31 mouse cellular contexts compared by ENCODE assay signal in the genomic region with DNA sequence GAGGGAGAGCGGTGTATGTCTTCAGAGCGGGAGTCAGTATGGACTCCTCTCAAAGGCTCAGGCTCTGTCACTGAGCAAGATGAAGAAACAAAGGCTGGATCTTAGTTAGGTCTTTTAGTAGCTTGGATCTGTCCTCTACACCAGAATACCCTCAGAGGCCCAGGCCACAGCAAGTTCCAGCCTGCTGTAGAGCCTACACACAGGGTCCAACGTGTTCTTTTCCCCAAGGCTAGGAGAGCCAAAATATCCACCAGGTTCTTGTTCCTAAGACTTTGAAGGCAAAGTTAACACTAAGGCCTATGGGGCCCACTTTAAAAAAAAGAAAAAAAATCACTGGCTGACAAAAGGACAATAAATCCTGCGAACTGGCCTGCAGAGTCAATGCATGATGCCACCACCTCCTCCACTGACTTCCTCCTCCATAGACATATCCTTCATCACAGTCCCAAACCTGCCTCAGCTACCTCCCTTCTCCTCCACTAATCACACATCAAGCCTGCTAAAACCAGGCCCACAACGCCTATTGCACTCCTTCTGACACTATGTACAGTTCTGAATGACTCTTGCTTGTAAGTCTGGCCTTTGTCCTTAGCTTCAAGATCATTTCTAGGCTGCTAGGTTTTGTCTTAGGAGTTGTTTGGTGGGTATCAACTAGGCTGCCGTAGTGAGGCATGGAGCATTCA. TPM values are rescaled to one million over a fixed set of nuclear protein-coding genes. Genes with fewer than 3 reads are reported as not detected.
DNase-seq lines count a peak whose midpoint lies in the region; ATAC-seq and TF ChIP-seq lines count a peak whose summit lies in the region.
"Had no signal": no experiment of that assay in that cellular context is flagged by ENCODE, and none has a peak within 500 bp of the region (broad histone marks: within the 10 kb centered on the region; RNA-seq: fewer than 3 reads in every experiment).

No protein-coding gene starts in this region.

- no peaks in the 10 kb centered on the region for H3K9me3 ChIP-seq in liver, embryonic 15.5 days (replicated peaks)
- no peaks in the 10 kb centered on the region for H3K9me3 ChIP-seq in liver, postnatal 0 days (ENCODE audit: low read length)
- no peaks in the 10 kb centered on the region for H3K9me3 ChIP-seq in liver, embryonic 16.5 days (replicated peaks; ENCODE audit: control insufficient read depth, low read length)
- H3K9me3 ChIP-seq: forebrain, embryonic 10.5 days; heart, embryonic 13.5 days; hindbrain, embryonic 12.5 days had no signal

- no peak overlapping the region for H3K4me2 ChIP-seq in liver, embryonic 15.5 days
- no peak overlapping the region for H3K4me2 ChIP-seq in liver, postnatal 0 days (ENCODE audit: low read depth, low read length)
- no peak overlapping the region for H3K4me2 ChIP-seq in liver, embryonic 16.5 days (ENCODE audit: low read depth, low read length)
- H3K4me2 ChIP-seq: heart, embryonic 13.5 days; hindbrain, embryonic 12.5 days had no signal

- no peak for TF ChIP-seq CTCF in liver, postnatal 0 days (IDR thresholded peaks at IDR 0.05; ENCODE audit: low read depth)
- TF ChIP-seq CTCF in embryonic fibroblast, embryonic 13.5 days (IDR thresholded peaks at IDR 0.05; ENCODE audit: borderline replicate concordance, insufficient read depth, low read length): no peak

- no peak for TF ChIP-seq EP300 in liver, postnatal 0 days (IDR thresholded peaks at IDR 0.05; ENCODE audit: low read depth)

- H3K4me1 ChIP-seq in liver, embryonic 15.5 days (replicated peaks): peaks cover 40% of the 10 kb centered on the region
- H3K4me1 ChIP-seq in liver, postnatal 0 days (ENCODE audit: insufficient read depth): peaks cover 5% of the 10 kb centered on the region; the same call in 1 of the 2 replicates
- 0 out of 2 replicates have a peak, but pooled peaks cover 4% of the 10 kb centered on the region for H3K4me1 ChIP-seq in embryonic fibroblast, embryonic 13.5 days (ENCODE audit: control insufficient read depth, insufficient read depth, low read length)
- H3K4me1 ChIP-seq in liver, embryonic 16.5 days (ENCODE audit: control insufficient read depth, low read depth, low read length): peaks cover 30% of the 10 kb centered on the region
- H3K4me1 ChIP-seq: hindbrain, embryonic 12.5 days had no signal

- no peak overlapping the region for H3K9ac ChIP-seq in liver, embryonic 15.5 days
- no peak overlapping the region for H3K9ac ChIP-seq in liver, postnatal 0 days (replicated peaks)
- H3K9ac ChIP-seq in liver, embryonic 16.5 days (ENCODE audit: low read depth, low read length): no peak overlapping the region
- H3K9ac ChIP-seq: forebrain, postnatal 0 days; heart, embryonic 13.5 days; hindbrain, embryonic 12.5 days; liver, embryonic 14.5 days had no signal

- WGBS in liver, embryonic 15.5 days (ENCODE audit: insufficient replicate concordance): 74% methylated on average over 6 of the region's 6 CpGs
- 82% methylated on average over 6 of the region's 6 CpGs for WGBS in liver, postnatal 0 days (ENCODE audit: insufficient replicate concordance)
- WGBS in liver, embryonic 16.5 days (ENCODE audit: insufficient replicate concordance): 71% methylated on average over 6 of the region's 6 CpGs

- peak overlapping the region; percentile 33 for H3K27ac ChIP-seq in liver, embryonic 15.5 days (replicated peaks)
- no peak overlapping the region; the same call in 1 of the 2 replicates for H3K27ac ChIP-seq in liver, postnatal 0 days (ENCODE audit: low read depth)
- H3K27ac ChIP-seq in embryonic fibroblast, embryonic 13.5 days (ENCODE audit: insufficient read depth, low read length): peak overlapping the region; percentile 50
- H3K27ac ChIP-seq in liver, embryonic 16.5 days (ENCODE audit: low read length): peak overlapping the region; percentile 7; the same call in 1 of the 2 replicates
- H3K27ac ChIP-seq: forebrain, embryonic 10.5 days; heart, adult 2 months; heart, embryonic 13.5 days; hindbrain, embryonic 12.5 days; kidney, postnatal 0 days; left cerebral cortex, adult 2 months; liver, embryonic 14.5 days; macrophage had no signal

- H3K4me3 ChIP-seq in liver, embryonic 15.5 days (replicated peaks): no peak overlapping the region
- H3K4me3 ChIP-seq in liver, postnatal 0 days (ENCODE audit: low read depth, low read length): no peak overlapping the region
- no peak overlapping the region for H3K4me3 ChIP-seq in embryonic fibroblast, embryonic 13.5 days (ENCODE audit: insufficient read depth, low read length)
- no peak overlapping the region for H3K4me3 ChIP-seq in liver, embryonic 16.5 days (ENCODE audit: low read depth, low read length)
- H3K4me3 ChIP-seq: forebrain, embryonic 10.5 days; heart, adult 2 months; heart, embryonic 13.5 days; hindbrain, embryonic 12.5 days; left cerebral cortex, adult 2 months had no signal

- H3K36me3 ChIP-seq in liver, embryonic 15.5 days (replicated peaks): peaks cover 42% of the 10 kb centered on the region
- H3K36me3 ChIP-seq in liver, postnatal 0 days (replicated peaks; ENCODE audit: insufficient read depth, low read length): peaks cover 36% of the 10 kb centered on the region
- H3K36me3 ChIP-seq in liver, embryonic 16.5 days (ENCODE audit: control insufficient read depth, insufficient read depth): peaks cover 38% of the 10 kb centered on the region

- DNase-seq in liver, postnatal 0 days: no peak
- no peak for DNase-seq in kidney, adult 8-10 months
- no peak for DNase-seq in thymus, postnatal 10 days (ENCODE audit: low spot score in 2 of 2)
- DNase-seq: adrenal gland, postnatal 14 days; cerebellum, adult 2 months; cerebellum, postnatal 25 days; forebrain, postnatal 0 days; gastrocnemius, postnatal 14 days; heart, adult 2 months; heart, postnatal 14 days; kidney, adult 18-20 months; left cerebral cortex, postnatal 4 days; right cerebral cortex, postnatal 14 days; thymus, adult 2 months had no signal

- H3K27me3 ChIP-seq in liver, embryonic 15.5 days: no peaks in the 10 kb centered on the region
- H3K27me3 ChIP-seq in liver, postnatal 0 days (ENCODE audit: insufficient read depth, low read length): no peaks in the 10 kb centered on the region
- no peaks in the 10 kb centered on the region for H3K27me3 ChIP-seq in liver, embryonic 16.5 days (ENCODE audit: control insufficient read depth, insufficient read depth, low read depth, low read length)
- H3K27me3 ChIP-seq: heart, embryonic 13.5 days; hindbrain, embryonic 12.5 days had no signal

- ATAC-seq in liver, embryonic 15.5 days (ENCODE audit: insufficient read depth): no peak
- ATAC-seq in liver, postnatal 0 days: no peak
- ATAC-seq in liver, embryonic 16.5 days (ENCODE audit: low read depth): no peak
- no peak for ATAC-seq in monocyte, adult 5-6 weeks (replicated peaks; ENCODE audit: insufficient number of reproducible peaks, low FRiP score, low TSS enrichment, poor library complexity, severe bottlenecking)
- ATAC-seq: forebrain, postnatal 0 days; inflammation-experienced regulatory T-cells, adult 6 months; lung, postnatal 0 days had no signal

- TF ChIP-seq POLR2A in embryonic fibroblast, embryonic 13.5 days (IDR thresholded peaks at IDR 0.05; ENCODE audit: low read depth, low read length): 0 out of 2 replicates have a peak, but pooled peaks have one; percentile 25

RNA-seq across cellular contexts. Expression of a gene that starts 18.0 kb away (rescaled TPM):
- polyA plus RNA-seq in liver, embryonic 15.5 days (2015; fragmentation: Nextera tagmentation; extraction: Ambion mirVana): 124 and 132 TPM in 2 replicates
- 64.4 and 68.0 TPM in 2 replicates for polyA plus RNA-seq in liver, postnatal 0 days (2015; fragmentation: Nextera tagmentation; extraction: Ambion mirVana)
- 203 and 309 TPM in 2 replicates for polyA plus RNA-seq in embryonic fibroblast, embryonic 13.5 days (2011; ENCODE audit: insufficient read length, low read depth, missing spikeins)
- polyA plus RNA-seq in liver, embryonic 16.5 days (2015; fragmentation: Nextera tagmentation; extraction: Ambion mirVana): 133 and 137 TPM in 2 replicates
- 61.4 to 198 TPM (median 77.3 TPM) in 3 replicates for total RNA-seq in monocyte, adult 5-6 weeks (2017)

RNA-seq across cellular contexts. Expression of a gene that starts 30.5 kb away (rescaled TPM):
- polyA plus RNA-seq in liver, embryonic 15.5 days (2015; fragmentation: Nextera tagmentation; extraction: Ambion mirVana): 48.8 and 53.0 TPM in 2 replicates
- 36.0 and 36.8 TPM in 2 replicates for polyA plus RNA-seq in liver, postnatal 0 days (2015; fragmentation: Nextera tagmentation; extraction: Ambion mirVana)
- polyA plus RNA-seq in embryonic fibroblast, embryonic 13.5 days (2011; ENCODE audit: insufficient read length, low read depth, missing spikeins): 46.5 and 52.3 TPM in 2 replicates
- 40.0 and 48.3 TPM in 2 replicates for polyA plus RNA-seq in liver, embryonic 16.5 days (2015; fragmentation: Nextera tagmentation; extraction: Ambion mirVana)
- 32.5 to 68.4 TPM (median 56.6 TPM) in 3 replicates for total RNA-seq in monocyte, adult 5-6 weeks (2017)

RNA-seq across cellular contexts. Expression of a gene that starts 35.4 kb away (rescaled TPM):
- 0.43 and 0.62 TPM in 2 replicates for polyA plus RNA-seq in liver, embryonic 15.5 days (2015; fragmentation: Nextera tagmentation; extraction: Ambion mirVana)
- 0.31 and 0.43 TPM in 2 replicates for polyA plus RNA-seq in liver, postnatal 0 days (2015; fragmentation: Nextera tagmentation; extraction: Ambion mirVana)
- not detected in 2 replicates for polyA plus RNA-seq in embryonic fibroblast, embryonic 13.5 days (2011; ENCODE audit: insufficient read length, low read depth, missing spikeins)
- 0.45 and 0.63 TPM in 2 replicates for polyA plus RNA-seq in liver, embryonic 16.5 days (2015; fragmentation: Nextera tagmentation; extraction: Ambion mirVana)
- total RNA-seq in monocyte, adult 5-6 weeks (2017): 1.9 to 2.8 TPM in 2 of 3 replicates, not detected in the other
- total RNA-seq: forebrain, postnatal 0 days; gastrocnemius, postnatal 14 days; midbrain, postnatal 0 days had no signal
- polyA plus RNA-seq: macrophage; spleen, adult 2 months; thymus, adult 2 months had no signal

RNA-seq across cellular contexts. Expression of a gene that starts 36.0 kb away (rescaled TPM):
- polyA plus RNA-seq in liver, embryonic 15.5 days (2015; fragmentation: Nextera tagmentation; extraction: Ambion mirVana): 53.5 and 53.8 TPM in 2 replicates
- 36.3 and 37.5 TPM in 2 replicates for polyA plus RNA-seq in liver, postnatal 0 days (2015; fragmentation: Nextera tagmentation; extraction: Ambion mirVana)
- polyA plus RNA-seq in embryonic fibroblast, embryonic 13.5 days (2011; ENCODE audit: insufficient read length, low read depth, missing spikeins): 97.6 and 114 TPM in 2 replicates
- 57.8 and 59.8 TPM in 2 replicates for polyA plus RNA-seq in liver, embryonic 16.5 days (2015; fragmentation: Nextera tagmentation; extraction: Ambion mirVana)
- total RNA-seq in monocyte, adult 5-6 weeks (2017): 105 to 173 TPM (median 138 TPM) in 3 replicates

RNA-seq across cellular contexts. Expression of a gene that starts 41.6 kb away (rescaled TPM):
- polyA plus RNA-seq in liver, embryonic 15.5 days (2015; fragmentation: Nextera tagmentation; extraction: Ambion mirVana): 0.02 TPM in 1 of 2 replicates, not detected in the other
- polyA plus RNA-seq in liver, postnatal 0 days (2015; fragmentation: Nextera tagmentation; extraction: Ambion mirVana): not detected in 2 replicates
- polyA plus RNA-seq in embryonic fibroblast, embryonic 13.5 days (2011; ENCODE audit: insufficient read length, low read depth, missing spikeins): not detected in 2 replicates
- polyA plus RNA-seq in liver, embryonic 16.5 days (2015; fragmentation: Nextera tagmentation; extraction: Ambion mirVana): 0.02 TPM in 1 of 2 replicates, not detected in the other
- not detected in 3 replicates for total RNA-seq in monocyte, adult 5-6 weeks (2017)
- total RNA-seq: heart, adult 2 months; neutrophil, adult 5-6 weeks had no signal
- polyA plus RNA-seq: C2C12; forebrain, embryonic 10.5 days; heart, embryonic 13.5 days; inflammation-experienced regulatory T-cells, adult 6 months; macrophage had no signal
